Mouse (Mus musculus) macrophage (primary cell): ENCODE data around the gene Zfp385a. TPM values are rescaled to one million over a fixed set of nuclear protein-coding genes. Genes with fewer than 3 reads are reported as not detected.

ENCODE experiments used
- H3K27ac ChIP-seq: fragments of 350-480 bp; formaldehyde crosslinking; 2 replicates; pipeline ENCODE4 v1.9.0; 2021
- H3K36me3 ChIP-seq: fragments of 350-480 bp; formaldehyde crosslinking; 2 replicates; pipeline ENCODE4 v1.9.0; 2021; ENCODE audit errors: inconsistent target
- H3K4me3 ChIP-seq: fragments of 350-480 bp; formaldehyde crosslinking; 2 replicates; pipeline ENCODE4 v1.9.0; 2021; ENCODE audit errors: inconsistent target
- H3K79me2 ChIP-seq: fragments of 350-480 bp; formaldehyde crosslinking; 2 replicates; pipeline ENCODE4 v1.9.0; 2021; ENCODE audit errors: inconsistent target
- WGBS: methylation state at CpG from one replicate; pipeline ENCODE4 v1.1.7; 2026; ENCODE audit warnings: inconsistent platforms; ENCODE audit not compliant: missing documents; 5-methylcytosine and 5-hydroxymethylcytosine counted together
- polyA plus RNA-seq: library from polyadenylated mRNA; stranded (reverse); fragments of 250-400 nt; gene quantifications from 3 replicates; pipeline ENCODE4 v1.2.4, GENCODE M21; 2018; ENCODE audit warnings: inconsistent platforms

Zfp385a gene
- polyA plus RNA-seq, 1 experiment from 2014 or later, result 63.3 TPM

GRCm38 (mm10) chr15:103302341-103303021 lies 37.4 kb downstream of the Zfp385a start:
- Histone ChIP-seq H3K36me3 (peaks cover 24% of the 10 kb centered on the region), H3K4me3 (no peak overlapping the region), H3K27ac (no peak overlapping the region), H3K79me2 (no peaks in the 10 kb centered on the region)
- WGBS, result 49% methylated on average over 6 of the region's 6 CpGs

DNA sequence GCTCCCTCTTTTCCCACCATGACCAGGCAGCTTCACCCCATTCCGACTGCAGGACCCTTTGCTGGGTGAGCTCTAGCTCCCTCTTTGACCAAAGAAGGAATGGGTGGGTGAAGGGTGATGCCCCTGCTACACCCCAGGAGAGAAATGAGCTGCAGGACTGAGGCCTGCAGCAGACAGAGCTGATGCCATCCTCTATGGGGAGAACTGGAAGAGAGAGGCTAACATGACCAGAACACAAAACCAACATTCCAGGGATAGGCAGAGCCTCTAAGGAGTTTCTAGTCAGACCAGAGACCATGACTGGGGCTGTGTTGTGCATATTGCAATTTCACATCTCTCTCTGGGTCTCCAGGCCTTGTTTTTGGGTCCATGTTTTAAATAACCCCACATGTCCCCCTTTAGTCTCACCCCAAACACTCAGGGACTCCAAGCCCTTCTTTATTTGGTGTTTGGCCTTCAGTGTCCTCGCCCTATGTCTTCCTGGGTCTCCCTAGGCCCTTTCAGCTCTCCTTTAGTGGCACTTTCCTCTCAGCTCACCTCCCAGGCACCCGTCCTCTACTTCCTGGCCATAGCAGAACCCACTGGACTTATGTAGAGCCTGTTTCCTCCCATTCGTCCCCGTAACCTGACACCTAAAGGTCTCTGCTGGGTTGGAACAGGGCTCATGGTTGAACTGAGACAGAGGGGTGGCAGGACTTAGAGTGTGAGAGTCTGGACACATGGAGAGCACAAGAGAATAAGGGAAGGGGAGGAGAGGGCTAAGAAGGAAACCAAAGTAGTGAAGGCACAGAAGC lies 38.1 kb downstream of the Zfp385a start:
- Histone ChIP-seq H3K27ac (no peak overlapping the region), H3K79me2 (no peaks in the 10 kb centered on the region), H3K36me3 (peaks cover 31% of the 10 kb centered on the region), H3K4me3 (no peak overlapping the region)
- WGBS, result 62% methylated on average over 4 of the region's 5 CpGs

DNA sequence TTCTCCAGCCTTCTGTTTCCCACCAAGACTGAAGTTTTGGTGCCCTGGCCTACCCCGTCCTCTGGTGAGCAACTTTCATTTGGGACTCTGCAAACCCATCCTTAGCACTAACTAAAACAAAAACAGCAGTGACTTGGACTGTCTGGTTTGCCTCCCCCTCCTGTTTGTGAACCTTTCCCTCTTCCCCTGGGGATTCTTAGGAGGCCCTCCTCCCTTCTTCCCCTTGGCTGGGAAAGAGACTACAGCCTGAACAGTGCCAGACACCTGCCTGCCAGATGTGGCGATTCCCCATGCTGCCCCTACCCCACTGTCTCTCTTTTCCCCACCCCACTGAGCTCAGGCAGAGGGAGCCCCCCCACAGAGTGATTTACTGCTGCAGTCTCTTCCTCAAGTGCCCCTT lies 38.8 kb downstream of the Zfp385a start:
- H3K27ac ChIP-seq, result no peak overlapping the region
- peaks cover 38% of the 10 kb centered on the region for H3K36me3 ChIP-seq
- no peak overlapping the region for H3K4me3 ChIP-seq
- 88% methylated on average over 2 of the region's 2 CpGs for WGBS
- no peaks in the 10 kb centered on the region for H3K79me2 ChIP-seq

- Histone ChIP-seq H3K4me3 (no peak overlapping the region), H3K36me3 (peaks cover 43% of the 10 kb centered on the region)
- 73% methylated on average over 2 of the region's 2 CpGs for WGBS
Measured at GRCm38 (mm10) chr15:103300560-103300959, 39.3 kb downstream of the Zfp385a start.

DNA sequence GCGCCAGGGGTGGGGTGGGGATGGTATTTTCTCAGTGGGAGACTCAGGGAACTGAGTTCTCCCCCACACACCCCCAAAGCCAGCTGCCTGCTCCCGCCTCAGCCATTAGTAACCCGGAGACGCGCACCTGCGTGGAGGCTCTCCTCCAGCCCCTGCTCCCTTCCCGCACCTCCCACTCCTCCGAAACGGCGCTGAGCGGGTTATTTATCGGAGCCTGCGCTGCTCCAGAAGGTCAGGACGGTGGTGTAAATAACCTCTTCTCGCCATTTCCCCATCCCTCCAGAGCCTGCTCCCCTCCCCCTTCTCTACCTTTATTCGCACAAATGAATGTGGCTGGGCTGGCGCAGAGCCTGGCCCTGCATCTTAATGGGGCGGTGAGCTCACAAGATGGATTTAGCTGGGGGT lies 39.8 kb downstream of the Zfp385a start:
- Histone ChIP-seq H3K79me2 (no peaks in the 10 kb centered on the region), H3K36me3 (peaks cover 48% of the 10 kb centered on the region), H3K4me3 (no peak overlapping the region), H3K27ac (no peak overlapping the region)
- WGBS, result 78% methylated on average over 16 of the region's 18 CpGs

More at GRCm38 (mm10) chr15:103300560-103300959, 39.3 kb downstream of the Zfp385a start:
- no peaks in the 10 kb centered on the region for H3K79me2 ChIP-seq
- no peak overlapping the region for H3K27ac ChIP-seq

DNA sequence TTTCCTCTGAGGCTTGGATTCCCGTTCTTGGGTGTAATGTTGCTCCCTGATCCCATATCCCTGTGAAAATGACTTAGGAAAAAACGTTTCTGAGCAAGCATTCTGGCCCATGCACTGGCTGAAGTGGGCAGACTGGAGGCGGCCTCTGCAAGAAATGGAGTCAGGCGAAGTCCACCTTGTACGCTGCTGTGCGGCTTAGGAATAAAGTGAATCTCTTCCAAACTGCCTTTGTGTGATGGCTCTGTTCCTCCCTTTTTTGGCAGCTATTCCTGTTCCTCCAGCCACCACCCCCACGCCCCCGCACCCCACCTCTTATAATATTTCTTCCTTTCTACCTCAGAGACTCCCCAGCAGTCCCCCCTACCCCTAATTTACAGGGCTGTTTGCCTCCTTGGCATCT lies 40.2 kb downstream of the Zfp385a start:
- WGBS, result 90% methylated on average over 8 of the region's 8 CpGs
- no peaks in the 10 kb centered on the region for H3K79me2 ChIP-seq
- H3K36me3 ChIP-seq, result peaks cover 49% of the 10 kb centered on the region

GRCm38 (mm10) chr15:103298861-103299616 lies 40.9 kb downstream of the Zfp385a start:
- 100% methylated on average over 5 of the region's 5 CpGs for WGBS
- Histone ChIP-seq H3K27ac (no peak overlapping the region), H3K36me3 (peaks cover 49% of the 10 kb centered on the region), H3K79me2 (no peaks in the 10 kb centered on the region), H3K4me3 (no peak overlapping the region)

More for the DNA sequence above, 40.2 kb downstream of the Zfp385a start:
- no peak overlapping the region for H3K4me3 ChIP-seq
- H3K27ac ChIP-seq, result no peak overlapping the region

DNA sequence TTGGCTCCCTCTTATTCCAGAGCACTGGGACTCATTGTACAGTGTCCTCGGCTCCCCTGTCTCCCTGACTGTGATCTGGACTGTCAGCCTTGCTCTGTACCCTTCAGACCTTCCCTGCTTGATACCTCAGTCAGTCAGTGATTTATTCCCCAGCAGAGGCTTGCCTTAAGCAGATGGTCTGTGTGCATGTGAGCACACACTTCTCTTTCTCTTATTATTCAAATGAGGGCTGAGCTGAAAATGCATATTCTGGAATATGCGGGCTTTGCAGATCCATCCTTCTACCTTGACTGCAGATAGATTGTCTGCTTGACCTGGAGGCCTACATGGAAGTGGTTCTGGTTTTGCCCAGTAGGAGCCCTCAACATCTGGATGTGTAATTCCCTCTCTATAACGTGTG lies 41.9 kb downstream of the Zfp385a start:
- WGBS, result 91% methylated on average over 3 of the region's 3 CpGs

DNA sequence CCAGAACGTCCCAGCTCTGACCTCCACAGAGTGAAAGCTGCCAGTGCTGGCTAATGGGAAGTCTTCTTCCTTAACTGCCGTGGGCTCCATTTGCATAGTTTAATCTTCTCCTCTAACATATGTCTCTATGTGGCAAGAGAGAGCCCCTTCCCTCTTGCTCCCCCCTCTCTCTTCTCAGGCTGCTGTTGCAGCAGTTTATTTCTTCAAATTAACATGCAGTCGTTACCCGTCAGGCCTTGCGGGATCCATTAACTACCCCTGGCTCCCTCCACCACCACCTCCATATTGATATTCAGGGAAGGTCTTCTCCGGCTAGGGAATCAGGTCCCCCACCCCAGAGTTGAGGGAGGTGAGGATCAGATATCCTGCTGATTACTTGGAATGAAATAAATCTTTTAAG lies 42.6 kb downstream of the Zfp385a start:
- Histone ChIP-seq H3K27ac (no peak overlapping the region), H3K79me2 (no peaks in the 10 kb centered on the region), H3K4me3 (no peak overlapping the region), H3K36me3 (peaks cover 65% of the 10 kb centered on the region)
- 81% methylated on average over 6 of the region's 6 CpGs for whole genome bisulfite sequencing

More for the DNA sequence above, 41.9 kb downstream of the Zfp385a start:
- peaks cover 58% of the 10 kb centered on the region for H3K36me3 ChIP-seq
- H3K4me3 ChIP-seq, result no peak overlapping the region
- H3K27ac ChIP-seq, result no peak overlapping the region
- no peaks in the 10 kb centered on the region for H3K79me2 ChIP-seq

GRCm38 (mm10) chr15:103295851-103296250 lies 44.0 kb downstream of the Zfp385a start:
- 51% methylated on average over 5 of the region's 5 CpGs for WGBS
- Histone ChIP-seq H3K4me3 (no peak overlapping the region), H3K27ac (no peak overlapping the region), H3K79me2 (no peaks in the 10 kb centered on the region), H3K36me3 (peaks cover 80% of the 10 kb centered on the region)

GRCm38 (mm10) chr15:103294649-103295048 lies 45.2 kb downstream of the Zfp385a start:
- Histone ChIP-seq H3K4me3 (no peak overlapping the region), H3K36me3 (peaks cover 87% of the 10 kb centered on the region), H3K27ac (no peak overlapping the region), H3K79me2 (no peaks in the 10 kb centered on the region)
- 74% methylated on average over 2 of the region's 2 CpGs for whole genome bisulfite sequencing

- H3K36me3 ChIP-seq, result peaks cover 86% of the 10 kb centered on the region
- no peak overlapping the region for H3K27ac ChIP-seq
- H3K79me2 ChIP-seq, result peaks cover 7% of the 10 kb centered on the region; the same call in 1 of the 2 replicates
- no peak overlapping the region for H3K4me3 ChIP-seq
- WGBS, result 100% methylated on average over 2 of the region's 2 CpGs
Measured at GRCm38 (mm10) chr15:103293375-103293774, 46.5 kb downstream of the Zfp385a start.

- Histone ChIP-seq H3K36me3 (peaks cover 80% of the 10 kb centered on the region), H3K4me3 (no peak overlapping the region), H3K27ac (no peak overlapping the region), H3K79me2 (peaks cover 12% of the 10 kb centered on the region; the same call in 1 of the 2 replicates)
- WGBS, result 72% methylated on average over 4 of the region's 4 CpGs
Measured at GRCm38 (mm10) chr15:103292673-103293345, 47.1 kb downstream of the Zfp385a start.

GRCm38 (mm10) chr15:103290843-103291242 lies 49.0 kb downstream of the Zfp385a start:
- peaks cover 61% of the 10 kb centered on the region for H3K36me3 ChIP-seq
- H3K4me3 ChIP-seq, result no peak overlapping the region
- 98% methylated on average over 9 of the region's 9 CpGs for WGBS
- H3K27ac ChIP-seq, result no peak overlapping the region
- H3K79me2 ChIP-seq, result peaks cover 32% of the 10 kb centered on the region
